In genomic region chr10:75897373-75897772, GRCm38 (mm10) we compare ENCODE assay signal across 9 mouse cellular contexts. TPM values are rescaled to one million over a fixed set of nuclear protein-coding genes. Genes with fewer than 3 reads are reported as not detected.
DNase-seq lines count a peak whose midpoint lies in the region; ATAC-seq and TF ChIP-seq lines count a peak whose summit lies in the region.
"Had no signal": no experiment of that assay in that cellular context is flagged by ENCODE, and none has a peak within 500 bp of the region (broad histone marks: within the 10 kb centered on the region; RNA-seq: fewer than 3 reads in every experiment).

No protein-coding gene starts in this region.

- H3K27ac ChIP-seq in forebrain, postnatal 0 days (ENCODE audit: low read depth, low read length), result no peak overlapping the region
- H3K27ac ChIP-seq in forebrain, embryonic 13.5 days, result no peak overlapping the region
- H3K27ac ChIP-seq in bone marrow macrophage, adult 2 months (ENCODE audit: insufficient read depth, low read depth, low read length), result no peak overlapping the region
- H3K27ac ChIP-seq: liver, embryonic 15.5 days had no signal

- H3K9me3 ChIP-seq in forebrain, postnatal 0 days (ENCODE audit: low read length), result no peaks in the 10 kb centered on the region
- no peaks in the 10 kb centered on the region for H3K9me3 ChIP-seq in forebrain, embryonic 13.5 days (replicated peaks)
- H3K9me3 ChIP-seq: liver, embryonic 15.5 days had no signal

- no peak overlapping the region for H3K4me3 ChIP-seq in forebrain, postnatal 0 days (ENCODE audit: low read depth, low read length)
- no peak overlapping the region for H3K4me3 ChIP-seq in forebrain, embryonic 13.5 days
- H3K4me3 ChIP-seq in C2C12 (ENCODE audit: insufficient read depth, poor library complexity, severe bottlenecking), result no peak overlapping the region
- no peak overlapping the region for H3K4me3 ChIP-seq in bone marrow macrophage, adult 2 months (ENCODE audit: insufficient read depth, low read length)
- H3K4me3 ChIP-seq: liver, embryonic 15.5 days had no signal

- no peaks in the 10 kb centered on the region for H3K27me3 ChIP-seq in forebrain, postnatal 0 days (ENCODE audit: insufficient read depth, low read length)
- H3K27me3 ChIP-seq in forebrain, embryonic 13.5 days, result no peaks in the 10 kb centered on the region
- no peaks in the 10 kb centered on the region for H3K27me3 ChIP-seq in C2C12 (ENCODE audit: control insufficient read depth, insufficient read depth, insufficient read length)
- H3K27me3 ChIP-seq: liver, embryonic 15.5 days had no signal

- peak; percentile 80 for DNase-seq in forebrain, postnatal 0 days
- peak; percentile 48 for DNase-seq in fibroblast of lung, adult 2 months (ENCODE audit: low read depth)
- peak; percentile 85 for DNase-seq in kidney, postnatal 14 days
- DNase-seq in lung, postnatal 25 days (ENCODE audit: low spot score), result peak; percentile 77
- peak; percentile 20 to 44 for DNase-seq in spleen, postnatal 14 days (ENCODE audit: low spot score in 2 of 2)

- H3K79me3 ChIP-seq in C2C12 (ENCODE audit: low read depth), result peaks cover 2% of the 10 kb centered on the region

- TF ChIP-seq POLR2A in bone marrow macrophage, adult 2 months (IDR thresholded peaks at IDR 0.05; ENCODE audit: borderline replicate concordance, low read depth, low read length), result no peak

- peaks cover 4% of the 10 kb centered on the region; the same call in 1 of the 2 replicates for H3K4me1 ChIP-seq in forebrain, postnatal 0 days (ENCODE audit: insufficient read depth)
- H3K4me1 ChIP-seq in forebrain, embryonic 13.5 days, result peaks cover 6% of the 10 kb centered on the region
- H3K4me1 ChIP-seq in bone marrow macrophage, adult 2 months (ENCODE audit: control insufficient read depth, insufficient read depth, low read length), result peaks cover 7% of the 10 kb centered on the region; the same call in 1 of the 2 replicates

- no peak overlapping the region for H3K4me2 ChIP-seq in forebrain, postnatal 0 days (ENCODE audit: low read depth)
- no peak overlapping the region for H3K4me2 ChIP-seq in forebrain, embryonic 13.5 days
- H3K4me2 ChIP-seq: liver, embryonic 15.5 days had no signal

- peak overlapping the region; percentile 15 for H3ac ChIP-seq in C2C12 (ENCODE audit: control insufficient read depth, insufficient read length, low read depth)

- 36% methylated on average over 6 of the region's 6 CpGs for WGBS in forebrain, postnatal 0 days
- WGBS in forebrain, embryonic 13.5 days, result 41% methylated on average over 6 of the region's 6 CpGs

- ATAC-seq in forebrain, postnatal 0 days, result no peak
- ATAC-seq in forebrain, embryonic 13.5 days, result no peak

- peaks cover 44% of the 10 kb centered on the region for H3K79me2 ChIP-seq in C2C12 (ENCODE audit: control insufficient read depth, insufficient read depth)

- no peak overlapping the region for H3K9ac ChIP-seq in forebrain, postnatal 0 days
- H3K9ac ChIP-seq in forebrain, embryonic 13.5 days, result no peak overlapping the region
- H3K9ac ChIP-seq: liver, embryonic 15.5 days had no signal

- peaks cover 68% of the 10 kb centered on the region for H3K36me3 ChIP-seq in forebrain, postnatal 0 days (ENCODE audit: insufficient read depth)
- peaks cover 86% of the 10 kb centered on the region for H3K36me3 ChIP-seq in forebrain, embryonic 13.5 days (ENCODE audit: poor library complexity, severe bottlenecking)
- peaks cover 79% of the 10 kb centered on the region for H3K36me3 ChIP-seq in C2C12 (ENCODE audit: control insufficient read depth, insufficient read depth)

- peak; percentile 83 for TF ChIP-seq CTCF in forebrain, postnatal 0 days (IDR thresholded peaks at IDR 0.05; ENCODE audit: low read depth)
- peak; percentile 56 for TF ChIP-seq CTCF in C2C12 (IDR thresholded peaks at IDR 0.05; ENCODE audit: control insufficient read depth, insufficient read depth, insufficient read length)
- TF ChIP-seq CTCF in bone marrow macrophage, adult 2 months (IDR thresholded peaks at IDR 0.05; ENCODE audit: low read depth, low read length), result peak; percentile 72

TF ChIP-seq in C2C12, 6 proteins besides CTCF, POLR2A, EP300 and RAD21:
- no peak for TF ChIP-seq FOSL1 (IDR thresholded peaks at IDR 0.05; ENCODE audit: insufficient read depth, low read length, poor library complexity, severe bottlenecking)
- no peak for TF ChIP-seq CEBPB (IDR thresholded peaks at IDR 0.05; ENCODE audit: low read depth)
- no peak for TF ChIP-seq MYOG (IDR thresholded peaks at IDR 0.05; ENCODE audit: control insufficient read depth, extremely low read depth, insufficient read length)
- TF ChIP-seq MAX (IDR thresholded peaks at IDR 0.05), result no peak
- no peak for TF ChIP-seq MYOD1 (IDR thresholded peaks at IDR 0.05; ENCODE audit: control insufficient read depth, insufficient read length, low read depth)
- no peak for TF ChIP-seq USF1 (IDR thresholded peaks at IDR 0.05; ENCODE audit: low read depth)
TF ChIP-seq in C2C12: peak in this region for 0.

RNA-seq across cellular contexts. Expression of gene Derl3, which starts 4.2 kb away (rescaled TPM):
- 2.1 and 4.7 TPM in 2 replicates for total RNA-seq in forebrain, postnatal 0 days (2014; rRNA removed)
- polyA plus RNA-seq in forebrain, postnatal 0 days (2015; fragmentation: Nextera tagmentation; extraction: Ambion mirVana), result 1.4 and 1.7 TPM in 2 replicates
- polyA plus RNA-seq in forebrain, embryonic 13.5 days (2015; fragmentation: Nextera tagmentation; extraction: Ambion mirVana), result 1.8 and 3.1 TPM in 2 replicates
- polyA plus RNA-seq in C2C12 (2012; fragmentation: generic; extraction: Trizol), result 0.25 TPM
- polyA plus RNA-seq in bone marrow macrophage, adult 2 months (2012; ENCODE audit: insufficient read depth, insufficient read length, missing spikeins), result 1.0 and 1.7 TPM in 2 replicates

RNA-seq across cellular contexts. Expression of gene Smarcb1, which starts 24.0 kb away (rescaled TPM):
- 155 and 173 TPM in 2 replicates for total RNA-seq in forebrain, postnatal 0 days (2014; rRNA removed)
- 239 and 246 TPM in 2 replicates for polyA plus RNA-seq in forebrain, postnatal 0 days (2015; fragmentation: Nextera tagmentation; extraction: Ambion mirVana)
- polyA plus RNA-seq in forebrain, embryonic 13.5 days (2015; fragmentation: Nextera tagmentation; extraction: Ambion mirVana), result 336 and 349 TPM in 2 replicates
- polyA plus RNA-seq in C2C12 (2012; fragmentation: generic; extraction: Trizol), result 133 TPM
- 27.9 and 31.8 TPM in 2 replicates for polyA plus RNA-seq in bone marrow macrophage, adult 2 months (2012; ENCODE audit: insufficient read depth, insufficient read length, missing spikeins)

RNA-seq across cellular contexts. Expression of gene Chchd10, which starts 35.6 kb away (rescaled TPM):
- total RNA-seq in forebrain, postnatal 0 days (2014; rRNA removed), result 69.9 and 93.0 TPM in 2 replicates
- 97.1 and 121 TPM in 2 replicates for polyA plus RNA-seq in forebrain, postnatal 0 days (2015; fragmentation: Nextera tagmentation; extraction: Ambion mirVana)
- polyA plus RNA-seq in forebrain, embryonic 13.5 days (2015; fragmentation: Nextera tagmentation; extraction: Ambion mirVana), result 10.3 and 13.3 TPM in 2 replicates
- polyA plus RNA-seq in C2C12 (2012; fragmentation: generic; extraction: Trizol), result 91.1 TPM
- polyA plus RNA-seq in bone marrow macrophage, adult 2 months (2012; ENCODE audit: insufficient read depth, insufficient read length, missing spikeins), result 19.3 and 22.7 TPM in 2 replicates

RNA-seq across cellular contexts. Expression of gene Mif, which starts 37.3 kb away (rescaled TPM):
- total RNA-seq in forebrain, postnatal 0 days (2014; rRNA removed), result 598 and 704 TPM in 2 replicates
- polyA plus RNA-seq in forebrain, postnatal 0 days (2015; fragmentation: Nextera tagmentation; extraction: Ambion mirVana), result 2,127 and 2,602 TPM in 2 replicates
- polyA plus RNA-seq in forebrain, embryonic 13.5 days (2015; fragmentation: Nextera tagmentation; extraction: Ambion mirVana), result 1,962 and 1,979 TPM in 2 replicates
- 2,436 TPM for polyA plus RNA-seq in C2C12 (2012; fragmentation: generic; extraction: Trizol)
- 181 and 195 TPM in 2 replicates for polyA plus RNA-seq in bone marrow macrophage, adult 2 months (2012; ENCODE audit: insufficient read depth, insufficient read length, missing spikeins)

RNA-seq across cellular contexts. Expression of gene Mmp11, which starts 38.9 kb away (rescaled TPM):
- 11.7 and 13.5 TPM in 2 replicates for total RNA-seq in forebrain, postnatal 0 days (2014; rRNA removed)
- 14.3 and 16.5 TPM in 2 replicates for polyA plus RNA-seq in forebrain, postnatal 0 days (2015; fragmentation: Nextera tagmentation; extraction: Ambion mirVana)
- 20.8 and 25.9 TPM in 2 replicates for polyA plus RNA-seq in forebrain, embryonic 13.5 days (2015; fragmentation: Nextera tagmentation; extraction: Ambion mirVana)
- polyA plus RNA-seq in C2C12 (2012; fragmentation: generic; extraction: Trizol), result 53.2 TPM
- 0.59 and 0.72 TPM in 2 replicates for polyA plus RNA-seq in bone marrow macrophage, adult 2 months (2012; ENCODE audit: insufficient read depth, insufficient read length, missing spikeins)

Comparison
In these comparisons a context has a peak if more than half of its experiments do, and no peak if none do; other contexts are left out.
1. DNase-seq: peak in every context shown above with its lines; median percentile 85 in kidney, postnatal 14 days; 80 in forebrain, postnatal 0 days; 77 in lung, postnatal 25 days; 48 in fibroblast of lung, adult 2 months; 32 in spleen, postnatal 14 days.